Mouse (Mus musculus): ENCODE results near the gene Frmd7. TPM values are rescaled to one million over a fixed set of nuclear protein-coding genes. Genes with fewer than 3 reads are reported as not detected.

Frmd7 gene
- total RNA-seq, 1 experiment from 2014 or later = not detected

DNA sequence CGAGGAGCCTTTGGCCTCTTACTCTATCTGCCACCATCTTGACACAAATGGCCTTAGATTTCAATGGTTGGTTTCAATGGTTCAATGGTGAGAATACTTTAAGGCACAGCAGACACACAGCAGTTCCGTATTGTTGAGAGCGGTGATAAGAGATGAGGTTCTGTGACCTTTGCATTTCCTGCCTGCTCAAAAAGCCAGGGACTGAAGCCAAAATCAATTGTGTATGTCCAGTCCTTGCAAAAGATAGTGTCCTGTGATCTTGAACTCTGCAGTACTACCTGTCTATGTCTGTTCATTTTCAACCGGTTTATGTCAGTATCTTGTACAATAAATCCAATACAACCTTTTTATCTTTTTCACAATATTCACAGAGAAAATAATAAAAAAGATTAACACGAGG lies 77.8 kb downstream of the Frmd7 start:
- DNase-seq = no peak

DNA sequence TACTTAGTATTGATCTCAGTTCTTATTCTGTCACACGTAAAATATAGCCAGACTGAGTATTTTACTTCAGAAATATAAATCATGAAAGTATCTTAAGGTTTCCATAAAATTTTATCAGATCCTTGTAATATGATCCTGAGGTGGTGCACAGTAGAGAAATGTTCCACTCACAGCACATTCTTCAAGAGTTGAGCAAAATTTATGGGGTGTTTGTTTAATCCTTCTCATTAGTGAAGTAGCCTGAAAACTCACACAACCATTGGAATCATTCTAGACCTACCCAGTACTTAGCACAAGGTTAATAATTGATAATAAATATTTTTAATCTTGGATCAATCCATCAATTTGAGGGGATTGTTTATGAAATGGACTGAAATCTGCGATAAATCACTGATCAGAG lies 78.7 kb downstream of the Frmd7 start:
- no peak for DNase-seq

- DNase-seq = no peak
Observed at GRCm38 (mm10) chrX:50850428-50851184, 91.9 kb downstream of the Frmd7 start.

Other genes with a start within 250 kb of the Frmd7 start
- 4.1 and 4.2 TPM in 2 replicates for gene Stk26, start 101.7 kb downstream of the Frmd7 start, total RNA-seq (2021)
- gene Rap2c, start 75.3 kb upstream of the Frmd7 start, total RNA-seq (2021) = 24.2 and 26.8 TPM in 2 replicates

Data from adrenal gland, postnatal 14 days (tissue).